Mouse (Mus musculus): ENCODE measurements around the gene Crip2.
A peak's percentile ranks its signal among the peaks of the same experiment; 100 is the strongest.

Crip2 gene

DNA sequence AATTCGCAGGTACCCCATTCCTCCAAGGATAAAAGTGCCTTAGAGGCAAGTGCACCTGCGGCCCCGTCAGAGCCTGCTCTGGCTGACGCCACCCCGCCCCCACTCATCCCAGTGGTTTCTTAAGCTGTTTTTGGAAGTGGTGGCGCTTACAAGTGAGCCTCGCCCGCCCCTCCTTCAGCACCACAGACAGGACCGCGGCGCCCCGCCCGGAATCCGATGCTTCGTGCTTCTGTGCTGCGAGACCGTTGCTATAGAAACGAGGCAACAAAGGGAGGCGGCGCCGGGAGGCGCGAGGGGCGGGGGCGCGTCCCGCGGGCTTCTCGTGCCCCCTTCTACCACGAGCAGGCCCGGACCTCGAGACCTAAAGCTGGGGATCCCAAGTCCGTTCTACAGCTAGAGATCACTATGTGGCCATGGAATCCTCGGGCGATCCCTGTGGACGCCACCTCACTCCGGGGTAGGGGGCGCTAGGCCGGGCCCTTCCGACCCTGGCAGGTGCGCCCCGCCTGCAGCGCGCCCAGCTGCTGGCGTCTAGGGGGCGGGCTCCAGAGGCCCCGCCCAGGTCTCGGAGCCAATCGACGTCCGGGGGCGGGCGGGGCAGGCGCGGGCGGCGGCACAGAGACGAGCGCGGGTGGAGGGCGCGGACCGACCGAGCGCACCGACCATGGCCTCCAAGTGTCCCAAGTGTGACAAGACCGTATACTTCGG is at the start of gene Crip2:
Gene Crip2 (plus strand): TSS at position 329 of the 708 bp plus-strand sequence.
- DNase-seq (ENCODE audit: low spot score), result peak; percentile 83

DNA sequence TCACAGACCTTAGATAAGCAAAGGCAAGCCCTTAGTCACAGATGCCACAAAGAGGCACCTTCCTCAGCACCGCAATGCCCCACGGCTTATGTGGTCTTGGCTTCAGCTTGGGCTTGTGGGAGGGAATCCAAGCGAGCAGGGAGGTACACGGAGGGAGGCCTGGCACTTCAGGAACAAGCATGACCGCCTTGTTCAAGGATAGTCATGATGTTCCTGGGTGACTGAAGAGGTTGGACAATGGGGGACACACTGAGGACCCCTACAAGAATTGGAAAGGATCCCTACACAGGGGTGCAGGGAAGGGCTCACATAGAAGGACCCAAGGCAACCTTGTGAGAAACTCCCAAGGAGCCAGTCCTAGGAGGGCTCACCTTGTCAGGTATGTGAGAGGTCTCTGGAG is 43.0 kb upstream of the Crip2 start:
- DNase-seq (ENCODE audit: low spot score), result no peak

DNA sequence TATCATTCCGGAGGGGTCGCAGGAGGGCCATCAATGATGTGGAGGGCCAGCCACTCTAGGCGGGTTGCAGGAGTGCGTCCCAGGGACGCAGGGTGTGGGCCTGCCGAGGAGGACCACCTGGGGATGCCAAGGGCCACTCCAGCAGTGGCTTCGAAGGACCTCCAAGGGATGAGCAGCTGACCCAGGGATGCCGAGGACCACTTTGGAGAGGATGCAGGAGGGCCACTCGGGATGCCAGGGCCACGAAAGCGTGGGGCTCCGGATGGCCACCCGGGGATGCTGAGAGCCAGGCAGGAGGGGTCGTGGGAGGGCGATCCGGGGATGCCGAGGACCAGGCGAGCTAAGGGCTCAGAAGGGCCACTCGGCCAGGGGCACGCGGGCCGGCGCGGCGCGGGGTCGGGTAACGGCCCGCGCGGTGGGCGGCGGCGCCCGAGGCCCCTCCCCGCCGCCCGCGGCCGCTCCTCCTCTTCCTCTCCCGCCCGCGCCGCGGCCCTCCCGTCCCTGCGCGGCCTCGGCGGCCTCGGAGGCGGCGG is 42.2 kb upstream of the Crip2 start, which contains the start of gene Mta1:
Gene Mta1 (plus strand): TSS at position 530 of the 533 bp plus-strand sequence.
- no peak for DNase-seq (ENCODE audit: low spot score)

DNA sequence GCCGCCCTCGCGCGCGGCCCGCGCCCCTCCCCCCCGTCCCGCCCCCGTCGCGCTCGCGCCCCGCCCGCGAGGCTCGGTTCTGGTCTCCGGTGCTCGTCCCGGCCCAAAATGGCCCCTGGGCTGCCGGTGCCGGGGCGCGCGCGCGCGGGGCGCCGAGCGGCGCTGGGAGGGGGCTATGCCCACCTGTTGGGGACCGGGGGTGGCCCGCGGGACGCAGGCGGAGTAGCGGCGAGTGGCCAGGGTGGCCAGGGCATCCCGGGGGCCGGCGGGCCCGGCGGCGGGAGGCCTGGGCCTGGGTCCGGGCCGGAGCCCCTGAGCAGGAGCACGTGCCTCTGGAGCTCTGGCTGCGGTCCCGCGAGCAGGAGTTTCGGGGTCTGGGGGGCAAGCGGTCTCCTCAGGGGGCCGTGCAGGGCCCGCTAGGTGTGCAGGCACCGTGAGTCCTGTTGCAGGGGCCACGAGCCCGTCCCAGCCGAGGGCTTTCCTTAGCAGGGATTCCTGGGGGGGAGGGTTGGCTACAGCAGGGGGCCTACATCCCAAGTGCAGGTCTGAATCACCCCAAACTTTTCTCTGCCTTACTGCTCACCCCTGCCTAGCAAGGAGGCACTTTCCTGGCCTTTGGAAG is 41.4 kb upstream of the Crip2 start:
- DNase-seq (ENCODE audit: low spot score), result peak; percentile 22

DNA sequence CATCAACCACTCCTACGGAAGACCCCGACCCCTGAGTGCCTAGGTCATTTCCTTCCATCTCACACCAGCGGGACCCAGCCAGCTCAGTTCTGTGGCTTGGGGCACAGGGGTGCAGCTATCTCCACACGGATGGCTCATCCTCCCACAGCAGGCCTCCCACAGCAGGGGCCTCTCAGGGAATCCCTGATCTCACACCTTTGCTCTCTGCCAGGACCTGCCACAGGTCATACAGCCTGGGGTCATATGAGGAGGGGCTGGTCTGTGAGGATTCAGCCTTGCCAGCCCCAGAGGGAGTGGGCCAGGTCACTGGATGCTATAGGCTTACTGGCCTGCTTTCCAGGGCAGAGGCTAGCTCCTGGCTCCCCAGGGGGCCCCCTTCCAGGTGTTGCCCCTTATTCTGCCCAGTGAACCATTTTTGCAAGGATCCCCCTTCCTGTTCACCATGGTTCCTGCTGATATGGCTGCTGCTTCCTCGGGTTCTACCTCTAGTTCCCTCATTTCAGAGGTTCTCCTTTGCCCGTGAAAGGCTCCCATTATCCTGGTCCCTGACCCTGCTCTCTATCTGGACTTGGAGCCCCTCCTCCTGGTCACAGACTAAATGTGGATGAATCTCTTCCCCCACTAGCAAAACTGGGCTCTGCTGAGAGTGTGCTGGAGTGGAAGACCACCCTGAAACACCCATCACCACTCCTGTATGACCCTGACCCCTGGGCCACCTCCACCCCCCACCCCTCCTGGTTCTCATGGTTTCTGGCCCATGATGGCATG is 40.4 kb upstream of the Crip2 start:
- DNase-seq (ENCODE audit: low spot score), result no peak

DNA sequence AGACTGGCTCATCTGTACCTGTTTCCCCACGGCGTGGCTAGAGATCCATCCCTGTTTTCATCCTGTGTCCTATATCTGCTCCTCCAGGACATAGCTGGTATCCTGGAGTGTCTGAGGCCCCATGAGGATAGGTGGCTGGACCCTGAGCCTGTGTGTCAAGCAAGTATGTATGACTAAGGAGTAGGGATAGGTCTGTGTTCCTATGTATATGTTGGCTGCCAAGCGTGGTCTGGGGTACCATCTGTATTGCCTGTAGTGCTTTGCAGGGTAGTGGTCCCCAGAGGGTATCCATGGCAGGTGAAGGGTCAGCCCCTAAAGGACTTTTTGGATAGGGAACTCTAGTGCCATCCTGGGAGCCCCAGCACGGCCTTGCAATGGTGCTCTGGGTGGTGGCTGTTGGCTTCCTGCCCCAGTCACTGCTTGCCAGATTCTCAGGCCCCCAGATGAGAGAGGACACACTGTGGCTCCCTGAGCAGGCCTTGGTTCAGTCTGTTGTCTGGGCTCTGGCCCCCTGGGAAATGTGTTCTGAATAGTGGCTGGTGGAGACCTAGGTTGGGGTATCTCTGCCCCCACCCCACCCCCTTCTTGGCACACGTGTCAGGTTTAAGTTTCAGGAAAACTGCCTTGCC is 39.5 kb upstream of the Crip2 start:
- no peak for DNase-seq (ENCODE audit: low spot score)

DNA sequence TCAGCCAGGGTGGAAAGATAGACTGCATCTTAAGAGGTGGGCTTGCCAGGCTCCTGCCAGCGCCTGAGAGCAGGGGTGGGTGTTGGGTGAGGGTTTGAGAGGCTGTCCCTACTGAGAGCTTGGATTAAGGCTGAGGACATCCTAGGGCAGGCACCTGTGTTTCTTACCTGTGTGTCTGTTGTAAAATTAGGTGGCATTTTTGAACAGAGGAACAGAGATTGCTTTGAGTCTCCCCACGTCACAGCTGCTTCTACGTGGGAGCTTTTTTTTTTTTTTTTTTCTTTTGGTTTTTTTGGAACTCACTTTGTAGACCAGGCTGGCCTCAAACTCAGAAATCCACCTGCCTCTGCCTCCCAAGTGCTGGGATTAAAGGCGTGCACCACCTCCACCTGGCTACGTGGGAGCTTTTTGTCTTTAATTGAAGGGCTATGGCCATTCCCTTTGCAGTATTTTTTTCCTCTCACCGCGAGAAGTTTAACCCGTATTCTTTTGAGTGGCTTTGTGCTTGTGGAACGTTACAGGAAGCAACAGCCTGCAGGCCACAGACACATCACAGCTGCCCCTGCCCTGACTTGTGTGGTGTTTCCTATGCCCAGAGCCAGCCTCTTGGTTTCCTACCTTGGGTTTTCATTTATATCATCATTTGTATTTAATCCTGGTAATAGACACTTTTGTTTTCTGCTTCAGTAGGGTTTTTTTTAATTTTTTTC is 38.6 kb upstream of the Crip2 start:
- no peak for DNase-seq (ENCODE audit: low spot score)

DNA sequence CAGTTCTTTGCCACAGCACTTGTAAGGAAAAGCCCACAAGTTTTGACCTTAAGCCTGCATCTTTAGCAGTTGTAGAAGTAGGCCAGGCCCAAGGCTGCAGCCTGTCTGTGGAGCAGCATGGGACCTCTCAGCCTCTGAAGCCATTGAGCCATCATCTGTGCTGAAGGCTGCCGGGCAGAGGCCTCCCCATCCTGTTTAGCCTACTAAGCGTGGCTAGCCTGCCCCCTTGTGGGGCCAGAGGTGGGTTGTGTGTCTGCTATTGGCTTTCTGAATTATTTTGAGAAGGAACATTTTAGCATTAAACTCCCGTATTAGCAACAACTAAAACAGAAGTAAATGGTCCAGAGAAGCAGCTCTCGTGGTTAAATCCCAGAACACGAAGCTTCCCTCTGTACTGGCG is 37.6 kb upstream of the Crip2 start:
- peak; percentile 55 for DNase-seq (ENCODE audit: low spot score)

DNA sequence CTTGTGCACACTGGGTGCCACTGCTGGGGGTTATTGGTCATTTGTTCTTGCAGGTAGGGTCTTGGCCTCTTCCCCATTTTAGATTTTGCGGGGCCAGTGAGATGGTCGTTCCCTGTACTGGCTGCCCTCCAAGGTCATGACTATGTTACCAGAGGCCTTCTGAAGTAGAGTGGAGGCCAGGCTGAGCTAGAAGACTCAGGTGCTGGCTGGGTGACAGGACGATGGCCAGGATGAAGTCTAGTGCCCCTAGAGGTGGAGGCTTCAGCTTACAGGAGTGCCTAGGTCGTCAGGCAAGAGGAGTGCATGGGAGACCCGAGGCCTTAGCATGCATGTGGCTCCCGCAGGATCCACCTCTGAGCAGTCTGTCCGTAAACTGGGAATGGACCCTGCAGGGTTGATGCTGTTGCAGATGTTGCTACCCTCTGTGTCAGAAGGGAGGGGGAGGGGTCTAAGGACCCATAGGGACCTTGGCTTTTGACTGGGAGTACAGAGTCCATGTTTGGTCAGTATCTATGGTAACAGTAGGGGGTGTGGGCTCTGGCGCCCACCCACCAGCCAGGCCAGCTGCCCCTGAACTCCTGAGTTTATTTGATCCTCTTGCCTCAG is 36.1 kb upstream of the Crip2 start:
- no peak for DNase-seq (ENCODE audit: low spot score)

DNA sequence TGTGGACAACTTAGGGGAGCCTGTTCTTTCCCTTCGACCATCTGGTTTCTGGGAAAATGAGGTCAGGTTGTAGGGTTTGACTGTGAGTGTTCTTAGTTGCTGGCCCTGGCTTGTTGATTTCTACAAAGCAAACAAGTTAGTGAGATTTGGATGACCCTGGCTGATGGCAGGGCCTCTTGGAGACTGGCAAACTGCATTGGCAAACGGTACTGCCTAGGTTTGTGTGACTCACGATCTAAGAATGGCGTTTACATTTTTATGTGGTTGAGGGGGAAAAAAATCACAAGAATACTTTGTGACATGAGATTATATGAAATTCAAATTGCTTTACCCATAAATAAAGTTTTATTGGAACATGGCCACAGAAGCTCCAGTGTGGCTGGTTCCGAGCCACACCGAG is 33.6 kb upstream of the Crip2 start:
- DNase-seq (ENCODE audit: low spot score), result no peak

DNA sequence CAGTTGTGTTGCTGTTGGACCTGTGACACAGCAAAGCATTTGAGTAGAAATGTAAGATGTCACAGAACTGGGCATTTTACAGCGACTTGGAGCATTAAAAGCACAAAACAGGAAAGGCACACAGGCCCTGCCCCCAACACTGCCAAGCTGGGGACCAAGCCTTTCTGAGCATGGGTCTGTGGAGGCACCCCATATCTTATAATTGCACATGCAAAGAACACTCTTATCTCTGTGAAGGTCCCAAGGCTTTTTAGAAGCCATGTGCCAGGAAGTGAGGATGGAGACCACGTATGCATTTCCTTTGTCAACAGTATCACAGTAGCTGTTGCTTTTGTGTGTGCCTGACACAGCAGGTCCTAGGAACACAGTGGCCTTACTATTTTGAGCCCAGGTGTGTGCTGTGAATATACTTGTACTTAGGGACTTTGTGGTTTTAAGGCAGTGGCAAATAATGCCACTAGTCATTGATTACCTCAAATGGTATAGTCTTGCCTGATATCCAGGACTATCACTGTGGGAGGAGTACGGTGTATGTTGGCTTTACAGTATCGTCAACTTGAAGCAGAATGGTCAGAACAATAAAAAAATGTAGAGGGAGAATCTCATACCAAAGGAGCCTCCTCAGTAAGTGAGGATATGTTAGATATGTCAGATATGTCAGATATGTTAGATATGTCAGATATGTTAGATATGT is 32.5 kb upstream of the Crip2 start:
- DNase-seq (ENCODE audit: low spot score), result peak; percentile 22

DNA sequence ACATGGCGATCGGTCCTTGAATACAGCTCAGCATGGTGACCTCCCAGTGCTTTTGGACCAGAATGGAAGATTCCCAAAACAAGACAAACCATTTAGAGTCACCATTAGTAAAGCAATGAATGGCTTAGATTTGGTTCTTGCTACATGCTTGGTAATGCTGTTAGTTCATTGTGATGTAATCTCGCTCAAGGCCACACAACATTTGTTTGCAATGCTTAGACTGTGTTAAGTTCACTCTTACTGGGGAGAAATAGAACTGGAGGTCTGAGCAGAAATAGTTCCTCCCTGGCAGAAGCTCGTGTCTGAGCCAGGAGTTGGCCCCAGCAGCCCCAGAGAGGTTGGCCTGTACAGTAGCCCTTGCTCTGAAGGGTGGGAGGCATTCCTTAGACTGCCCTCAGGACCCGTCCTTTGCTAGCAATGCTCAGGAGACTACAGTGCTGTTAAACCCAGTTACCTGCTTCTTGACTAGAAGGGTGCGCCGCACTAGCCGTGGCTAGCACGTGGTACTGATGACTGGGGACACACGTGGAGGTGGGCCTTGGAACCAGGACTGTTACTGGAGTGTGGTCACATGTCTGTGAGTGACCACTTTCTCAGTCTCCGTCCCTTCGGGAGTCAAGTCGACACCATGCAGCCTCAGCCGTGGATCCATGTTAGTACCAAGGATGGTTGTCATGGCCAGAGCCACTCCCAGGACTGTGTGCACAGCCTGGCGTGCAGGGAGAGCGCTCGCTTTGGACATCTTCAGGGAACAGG is 31.3 kb upstream of the Crip2 start:
- DNase-seq (ENCODE audit: low spot score), result no peak

DNA sequence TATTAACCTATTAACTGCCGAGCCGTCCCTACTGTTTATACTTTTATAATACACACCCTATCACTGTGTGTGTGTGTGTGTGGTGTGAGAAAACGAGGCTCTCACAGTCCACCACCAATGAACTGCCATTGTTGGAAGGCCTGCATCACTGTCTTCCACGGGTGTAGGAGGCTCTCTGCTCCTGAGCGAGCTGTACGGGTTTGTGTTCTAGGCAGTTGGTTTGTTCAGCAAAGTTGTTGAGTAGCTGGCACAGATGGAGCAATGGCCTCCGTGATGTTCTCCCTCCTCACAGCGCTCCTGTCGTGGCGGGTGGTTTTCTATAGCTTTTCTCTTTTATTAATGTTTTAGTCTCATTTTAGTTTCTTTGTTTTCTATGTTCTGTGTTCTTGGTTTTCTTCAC is 30.2 kb upstream of the Crip2 start:
- no peak for DNase-seq (ENCODE audit: low spot score)

DNA sequence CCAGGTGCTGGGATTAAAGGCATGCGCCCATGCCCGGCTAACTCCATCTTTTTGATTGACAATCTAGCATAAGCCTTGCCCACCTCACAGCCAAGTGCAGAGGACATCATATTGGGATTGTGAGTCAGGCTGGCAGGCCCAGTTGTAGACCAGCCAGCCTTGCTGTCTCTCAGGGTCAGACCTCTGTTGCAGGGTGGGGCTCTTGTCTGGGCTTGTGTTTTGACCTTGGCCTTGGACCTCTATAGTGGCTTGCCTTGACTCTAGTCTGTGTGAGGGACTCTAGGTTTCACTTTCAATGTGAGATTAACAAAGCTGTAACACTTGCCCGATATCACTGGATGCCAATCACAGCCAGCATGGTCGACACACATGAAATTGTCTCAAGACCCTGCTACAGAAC is 25.9 kb upstream of the Crip2 start:
- DNase-seq (ENCODE audit: low spot score), result no peak

DNA sequence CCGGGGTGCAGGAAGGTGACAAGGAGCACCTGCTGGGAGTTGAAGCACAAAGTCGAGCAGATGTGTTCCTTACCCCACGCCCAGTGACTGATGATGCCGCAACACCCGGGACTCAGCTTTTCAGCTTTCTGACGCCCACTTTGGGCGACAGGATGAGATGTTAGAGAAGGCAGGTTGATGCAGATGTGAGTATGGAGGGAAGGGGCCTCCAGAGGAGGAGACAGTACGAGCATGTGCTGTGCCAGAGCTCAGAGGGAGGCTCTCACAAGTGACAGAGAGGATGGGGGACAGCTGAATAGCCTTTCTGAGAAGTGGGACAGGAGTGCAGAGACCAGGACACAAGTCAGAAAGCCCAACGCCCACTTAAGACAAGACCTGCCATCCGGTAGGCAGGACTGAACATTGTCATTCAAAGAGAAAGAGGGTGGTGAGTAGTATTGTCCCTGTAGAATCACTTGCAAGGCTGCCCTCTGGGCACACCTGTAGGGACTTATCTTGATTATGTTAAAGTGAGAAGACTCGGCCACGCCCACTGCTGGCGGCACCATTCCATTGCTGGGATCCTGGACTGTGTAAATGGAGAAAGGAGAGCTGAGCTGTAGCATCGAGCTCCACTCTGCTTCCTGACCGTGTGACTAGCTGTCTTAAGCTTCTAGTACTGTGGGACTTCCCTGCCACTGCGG is 25.0 kb upstream of the Crip2 start:
- no peak for DNase-seq (ENCODE audit: low spot score)

DNA sequence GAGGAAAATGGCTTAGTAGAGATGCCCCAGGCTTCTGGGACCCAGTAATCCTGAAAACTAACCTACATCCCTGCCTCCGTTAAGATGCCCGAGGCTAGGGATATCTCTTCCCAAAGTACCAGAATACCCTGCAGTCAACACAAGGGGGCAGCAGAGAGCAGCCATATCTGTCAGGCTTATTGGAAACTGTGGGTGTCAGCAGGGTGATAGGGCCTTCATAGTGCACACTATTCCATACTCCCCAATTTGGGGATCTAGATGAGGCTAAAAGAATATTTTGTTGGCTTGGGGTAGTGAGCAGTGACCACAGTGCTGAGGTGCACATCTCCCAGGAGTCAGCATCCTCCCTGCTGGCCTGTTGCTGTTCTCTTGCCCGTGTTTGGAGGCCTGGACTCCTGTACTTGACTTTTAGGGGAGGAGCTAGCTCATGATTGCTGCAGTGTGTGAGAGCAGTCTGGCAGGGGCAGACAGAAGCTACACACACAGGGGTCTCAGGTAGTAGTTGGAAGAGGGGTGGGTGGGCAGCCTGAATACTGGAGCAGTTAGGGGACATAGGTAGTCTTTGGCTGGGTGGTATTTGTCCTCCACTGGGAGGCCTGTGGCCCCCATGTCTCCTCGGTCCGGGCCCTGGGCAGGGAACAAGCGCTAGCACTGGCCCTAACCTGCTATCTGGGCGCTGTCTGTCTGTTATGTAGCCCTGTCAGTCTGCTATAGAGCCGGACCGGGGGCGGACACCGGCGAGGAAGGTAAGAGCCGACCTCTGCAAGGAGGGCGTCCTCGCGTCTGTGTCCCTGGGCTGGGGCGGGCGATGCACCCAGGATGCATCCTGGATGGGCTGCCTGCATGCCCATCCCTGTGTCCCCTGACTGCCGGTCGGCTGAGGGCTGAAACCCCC is 20.3 kb upstream of the Crip2 start:
- peak; percentile 71 for DNase-seq (ENCODE audit: low spot score)

DNA sequence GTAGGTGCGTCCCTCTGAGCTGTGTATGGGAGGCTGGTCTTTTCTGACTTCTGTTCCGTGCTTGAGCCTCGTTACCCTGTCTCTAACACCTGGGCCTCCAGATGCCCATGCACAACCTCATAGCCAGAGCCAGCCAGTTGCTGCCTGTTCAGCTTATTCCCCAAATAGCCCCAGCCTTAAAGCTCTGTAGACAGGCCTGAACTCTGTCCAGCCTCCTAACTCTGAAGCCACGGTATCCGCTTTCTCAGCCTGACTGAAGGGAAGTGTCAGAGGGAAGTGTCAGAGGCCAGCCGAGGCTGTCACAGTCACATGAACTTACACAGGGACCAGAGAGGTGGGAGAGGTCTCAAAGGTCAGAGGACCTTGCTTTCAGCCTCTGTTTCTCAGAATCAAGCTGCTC is 15.3 kb upstream of the Crip2 start:
- no peak for DNase-seq (ENCODE audit: low spot score)

DNA sequence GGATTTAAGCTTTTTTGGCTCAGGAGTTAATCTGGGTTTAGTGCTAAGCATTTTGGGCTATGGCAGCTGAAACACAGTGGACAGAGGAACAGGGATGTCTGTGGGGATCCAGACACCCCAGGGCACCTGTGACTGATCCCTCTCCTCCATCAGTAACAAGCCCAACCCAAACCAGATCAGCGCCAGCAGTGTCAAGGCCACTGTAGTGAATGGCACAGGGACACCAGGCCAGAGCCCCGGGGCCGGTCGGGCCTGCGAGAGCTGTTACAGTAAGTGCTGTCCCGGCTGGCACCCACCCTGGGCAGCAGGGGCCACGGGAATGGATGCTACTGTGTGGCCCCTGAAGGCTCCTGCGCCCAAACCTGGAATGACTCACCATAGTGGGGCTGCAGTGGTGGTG is 9.3 kb upstream of the Crip2 start:
- DNase-seq (ENCODE audit: low spot score), result no peak

Measured in spleen, adult 12 weeks (tissue).